In genomic region chr2:51148454-51148853, GRCm38 (mm10) we compare ENCODE assay signal across 8 mouse cellular contexts. TPM values are rescaled to one million over a fixed set of nuclear protein-coding genes. Genes with fewer than 3 reads are reported as not detected.
A peak's percentile ranks its signal among the peaks of the same experiment; 100 is the strongest.
DNase-seq lines count a peak whose midpoint lies in the region; ATAC-seq lines count a peak whose summit lies in the region.

No protein-coding gene starts in this region.

- no peak for ATAC-seq in frontal cortex, adult (ENCODE audit: low TSS enrichment)
- peak; percentile 19; the same call in 1 of the 2 replicates for ATAC-seq in hindbrain, embryonic 14.5 days (ENCODE audit: low FRiP score)
- no peak for ATAC-seq in midbrain, embryonic 12.5 days (ENCODE audit: low FRiP score, low read depth)
- ATAC-seq in stomach, embryonic 15.5 days (ENCODE audit: insufficient read depth, low FRiP score, low read depth): no peak

- peak overlapping the region; percentile 99 for H3K9ac ChIP-seq in hindbrain, embryonic 14.5 days
- H3K9ac ChIP-seq in midbrain, embryonic 12.5 days (replicated peaks): peak overlapping the region; percentile 99
- peak overlapping the region; percentile 93 for H3K9ac ChIP-seq in stomach, embryonic 15.5 days

- H3K4me3 ChIP-seq in hindbrain, embryonic 14.5 days (replicated peaks; ENCODE audit: low read length): peak overlapping the region; percentile 92
- peak overlapping the region; percentile 66 for H3K4me3 ChIP-seq in limb, embryonic 10.5 days
- H3K4me3 ChIP-seq in midbrain, embryonic 12.5 days: peak overlapping the region; percentile 97
- peak overlapping the region; percentile 78 for H3K4me3 ChIP-seq in stomach, embryonic 15.5 days (replicated peaks)

- peaks cover under 1% of the 10 kb centered on the region; the same call in 1 of the 2 replicates for H3K36me3 ChIP-seq in hindbrain, embryonic 14.5 days (replicated peaks; ENCODE audit: control insufficient read depth, insufficient read depth)
- H3K36me3 ChIP-seq in limb, embryonic 10.5 days: peaks cover 19% of the 10 kb centered on the region
- peaks cover 7% of the 10 kb centered on the region; the same call in 1 of the 2 replicates for H3K36me3 ChIP-seq in midbrain, embryonic 12.5 days
- no peaks in the 10 kb centered on the region for H3K36me3 ChIP-seq in stomach, embryonic 15.5 days

- peak overlapping the region; percentile 78 for H3K4me2 ChIP-seq in hindbrain, embryonic 14.5 days (replicated peaks)
- H3K4me2 ChIP-seq in midbrain, embryonic 12.5 days (replicated peaks): peak overlapping the region; percentile 72
- H3K4me2 ChIP-seq in stomach, embryonic 15.5 days: peak overlapping the region; percentile 55

- H3K4me1 ChIP-seq in hindbrain, embryonic 14.5 days (replicated peaks; ENCODE audit: control insufficient read depth, insufficient read depth, low read length): peaks cover 18% of the 10 kb centered on the region; the same call in 1 of the 2 replicates
- peaks cover 30% of the 10 kb centered on the region for H3K4me1 ChIP-seq in limb, embryonic 10.5 days
- peaks cover 18% of the 10 kb centered on the region for H3K4me1 ChIP-seq in midbrain, embryonic 12.5 days
- H3K4me1 ChIP-seq in stomach, embryonic 15.5 days: peaks cover 9% of the 10 kb centered on the region

- no peaks in the 10 kb centered on the region for H3K27me3 ChIP-seq in hindbrain, embryonic 14.5 days (ENCODE audit: control insufficient read depth, insufficient read depth, low read length)
- H3K27me3 ChIP-seq in limb, embryonic 10.5 days (ENCODE audit: low read depth, poor library complexity, severe bottlenecking): 0 out of 2 replicates have a peak, but pooled peaks cover 3% of the 10 kb centered on the region
- H3K27me3 ChIP-seq in midbrain, embryonic 12.5 days: no peaks in the 10 kb centered on the region
- no peaks in the 10 kb centered on the region for H3K27me3 ChIP-seq in stomach, embryonic 15.5 days (replicated peaks)

- H3K9me3 ChIP-seq in hindbrain, embryonic 14.5 days (ENCODE audit: control insufficient read depth, low read length): no peaks in the 10 kb centered on the region
- no peaks in the 10 kb centered on the region for H3K9me3 ChIP-seq in limb, embryonic 10.5 days (replicated peaks)
- no peaks in the 10 kb centered on the region for H3K9me3 ChIP-seq in midbrain, embryonic 12.5 days
- no peaks in the 10 kb centered on the region for H3K9me3 ChIP-seq in stomach, embryonic 15.5 days

- H3K27ac ChIP-seq in hindbrain, embryonic 14.5 days: peak overlapping the region; percentile 94
- H3K27ac ChIP-seq in limb, embryonic 10.5 days: peak overlapping the region; percentile 96
- H3K27ac ChIP-seq in midbrain, embryonic 12.5 days (replicated peaks): peak overlapping the region; percentile 95
- peak overlapping the region; percentile 91 for H3K27ac ChIP-seq in stomach, embryonic 15.5 days

- under 1% methylated on average over 20 of the region's 20 CpGs for WGBS in hindbrain, embryonic 14.5 days
- 0% methylated on average over 20 of the region's 20 CpGs for WGBS in limb, embryonic 10.5 days
- under 1% methylated on average over 20 of the region's 20 CpGs for WGBS in midbrain, embryonic 12.5 days
- under 1% methylated on average over 20 of the region's 20 CpGs for WGBS in stomach, embryonic 15.5 days

- DNase-seq in frontal cortex, postnatal 14 days (ENCODE audit: low spot score in 2 of 2): peak; percentile 29 to 31
- DNase-seq in cerebellum, adult 18-20 months: peak; percentile 32 to 33
- peak; percentile 9 to 14 for DNase-seq in frontal cortex, postnatal 25 days (ENCODE audit: low spot score in 2 of 2)
- no peak for DNase-seq in hindbrain, embryonic 14.5 days (ENCODE audit: low spot score)
- DNase-seq in limb, embryonic 10.5 days (ENCODE audit: low spot score): peak; percentile 71

RNA-seq across cellular contexts. Expression of gene Rnd3, which starts 0.5 kb away (rescaled TPM):
- 125 and 150 TPM in 2 replicates for polyA plus RNA-seq in hindbrain, embryonic 14.5 days (2014; fragmentation: Nextera tagmentation; extraction: Ambion mirVana)
- 88.6 and 111 TPM in 2 replicates for polyA plus RNA-seq in limb, embryonic 10.5 days (2016; fragmentation: Nextera tagmentation; extraction: Ambion mirVana)
- polyA plus RNA-seq in midbrain, embryonic 12.5 days (2016; fragmentation: Nextera tagmentation; extraction: Ambion mirVana): 352 and 366 TPM in 2 replicates
- polyA plus RNA-seq in stomach, embryonic 15.5 days (2015; fragmentation: Nextera tagmentation; extraction: Ambion mirVana): 63.1 and 66.3 TPM in 2 replicates
